9 mouse cellular contexts compared by ENCODE assay signal in the genomic region with DNA sequence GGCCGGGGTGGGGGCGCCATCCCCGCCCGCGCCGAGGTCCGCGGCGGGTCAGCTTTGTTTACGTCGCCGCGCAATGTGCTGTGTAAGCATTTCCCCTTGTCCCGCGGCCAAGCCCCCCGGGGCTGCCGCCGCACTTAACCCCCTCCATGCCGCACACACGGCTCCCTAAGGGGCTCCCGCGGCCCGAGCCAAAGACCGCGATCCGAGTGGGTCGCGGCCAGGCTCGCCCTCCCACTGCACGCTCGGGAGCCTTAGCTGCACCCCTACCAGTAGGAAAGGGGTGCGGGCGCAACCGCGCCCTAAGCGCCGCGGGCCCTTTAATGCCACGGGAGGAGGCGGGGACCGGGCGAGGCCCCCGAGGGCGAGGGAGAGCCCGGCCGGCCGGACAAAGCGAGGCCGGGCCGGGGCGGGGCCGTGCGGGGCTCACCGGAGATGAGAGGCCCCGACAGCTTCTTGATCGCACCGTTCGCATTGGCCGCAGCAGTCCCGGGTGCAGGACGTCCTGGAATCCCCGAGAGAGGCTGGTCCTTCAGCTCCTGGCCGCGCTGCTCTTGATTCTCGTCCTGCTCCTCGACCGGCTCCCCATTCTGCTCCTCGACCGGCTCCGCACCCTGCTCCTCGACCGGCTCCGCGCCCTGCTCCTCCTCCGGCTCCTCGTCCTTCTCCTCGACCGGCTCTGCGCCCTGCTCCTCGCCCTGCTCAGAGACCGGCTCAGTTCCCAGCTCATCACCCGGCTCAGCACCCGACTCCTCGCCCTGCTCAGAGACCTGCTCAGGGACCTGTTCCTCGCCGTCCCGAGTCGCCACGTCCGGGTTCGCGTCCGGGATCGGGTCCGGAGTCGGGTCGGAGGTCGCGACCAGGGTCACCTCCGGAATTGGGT. TPM values are rescaled to one million over a fixed set of nuclear protein-coding genes. Genes with fewer than 3 reads are reported as not detected.
DNase-seq lines count a peak whose midpoint lies in the region; ATAC-seq and TF ChIP-seq lines count a peak whose summit lies in the region.
"Had no signal": no experiment of that assay in that cellular context is flagged by ENCODE, and none has a peak within 500 bp of the region (broad histone marks: within the 10 kb centered on the region; RNA-seq: fewer than 3 reads in every experiment).

No protein-coding gene starts in this region.

- TF ChIP-seq CTCF in bone marrow, adult 2 months (IDR thresholded peaks at IDR 0.05; ENCODE audit: control insufficient read depth, insufficient read depth, low read length) = no peak
- no peak for TF ChIP-seq CTCF in intestine, postnatal 0 days (IDR thresholded peaks at IDR 0.05; ENCODE audit: low read depth)

- 37% methylated on average over 100 of the region's 100 CpGs for WGBS in bone marrow, adult 2 months
- 30% methylated on average over 93 of the region's 100 CpGs for WGBS in intestine, postnatal 0 days

- no peaks in the 10 kb centered on the region for H3K27me3 ChIP-seq in intestine, postnatal 0 days (replicated peaks; ENCODE audit: control insufficient read depth, insufficient read depth, low read length)

- H3K9me3 ChIP-seq in intestine, postnatal 0 days (ENCODE audit: control insufficient read depth) = peaks cover 13% of the 10 kb centered on the region; the same call in 1 of the 2 replicates

- peak overlapping the region; percentile 9; the same call in 1 of the 2 replicates for H3K27ac ChIP-seq in bone marrow, adult 2 months (ENCODE audit: control insufficient read depth, insufficient read depth, low read depth, low read length, poor library complexity)
- H3K27ac ChIP-seq in intestine, postnatal 0 days (ENCODE audit: low read depth, low read length) = peak overlapping the region; percentile 52

- ATAC-seq in intestine, postnatal 0 days = peak; percentile 25

- no peak overlapping the region for H3K4me3 ChIP-seq in bone marrow, adult 2 months (replicated peaks; ENCODE audit: control insufficient read depth, low read depth, low read length)
- H3K4me3 ChIP-seq in intestine, postnatal 0 days (ENCODE audit: low read depth, low read length) = peak overlapping the region; percentile 63

- peaks cover 2% of the 10 kb centered on the region for H3K4me1 ChIP-seq in bone marrow, adult 2 months (ENCODE audit: control insufficient read depth, insufficient read depth, low read length)
- H3K4me1 ChIP-seq in intestine, postnatal 0 days (replicated peaks; ENCODE audit: control insufficient read depth, insufficient read depth, low read length) = no peaks in the 10 kb centered on the region

- TF ChIP-seq POLR2A in bone marrow, adult 2 months (IDR thresholded peaks at IDR 0.05; ENCODE audit: borderline replicate concordance, control insufficient read depth, low read depth, low read length) = no peak

- no peaks in the 10 kb centered on the region for H3K36me3 ChIP-seq in intestine, postnatal 0 days (ENCODE audit: control insufficient read depth, insufficient read depth)

- peak overlapping the region; percentile 66 for H3K9ac ChIP-seq in intestine, postnatal 0 days (ENCODE audit: low read depth, low read length)

- DNase-seq in embryo, embryonic 10.5 days (ENCODE audit: low spot score) = peak; percentile 46
- no peak for DNase-seq in embryo, embryonic 10 days (ENCODE audit: low spot score)
- DNase-seq in heart, adult 18-20 months = peak; percentile 69 to 80
- DNase-seq in lung, postnatal 4 days = peak; percentile 64 to 84
- DNase-seq in cerebellum, adult 18-20 months = no peak
- DNase-seq in layer of hippocampus, adult 9-10 months (ENCODE audit: low spot score) = no peak

- peak overlapping the region; percentile 71 for H3K4me2 ChIP-seq in intestine, postnatal 0 days (replicated peaks; ENCODE audit: low read depth)

RNA-seq across cellular contexts. Expression of a gene that starts 1.3 kb away (rescaled TPM):
- 4.3 and 8.0 TPM in 2 replicates for polyA plus RNA-seq in bone marrow, adult 2 months (2011; ENCODE audit: insufficient read depth, insufficient read length, low replicate concordance, missing spikeins)
- total RNA-seq in heart, adult 18-20 months (2021) = 10 to 100 TPM; 22.9 to 30.2 TPM
- polyA plus RNA-seq in intestine, postnatal 0 days (2015; fragmentation: Nextera tagmentation; extraction: Ambion mirVana) = 542 and 615 TPM in 2 replicates

RNA-seq across cellular contexts. Expression of a gene that starts 14.0 kb away (rescaled TPM):
- polyA plus RNA-seq in bone marrow, adult 2 months (2011; ENCODE audit: insufficient read depth, insufficient read length, low replicate concordance, missing spikeins) = 3.3 TPM in 1 of 2 replicates, not detected in the other
- total RNA-seq in heart, adult 18-20 months (2021) = under 1 TPM; 0.50 to 0.87 TPM
- polyA plus RNA-seq in intestine, postnatal 0 days (2015; fragmentation: Nextera tagmentation; extraction: Ambion mirVana) = 21.6 and 25.0 TPM in 2 replicates

RNA-seq across cellular contexts. Expression of a gene that starts 43.4 kb away (rescaled TPM):
- polyA plus RNA-seq in bone marrow, adult 2 months (2011; ENCODE audit: insufficient read depth, insufficient read length, low replicate concordance, missing spikeins) = 9.1 TPM in 1 of 2 replicates, not detected in the other
- not detected for total RNA-seq in heart, adult 18-20 months (2021)
- 1.0 and 1.3 TPM in 2 replicates for polyA plus RNA-seq in intestine, postnatal 0 days (2015; fragmentation: Nextera tagmentation; extraction: Ambion mirVana)
- total RNA-seq: gastrocnemius, postnatal 36 days had no signal

Comparison
In these comparisons a context has a peak if more than half of its experiments do, and no peak if none do; other contexts are left out.
1. DNase-seq: peak in embryo, embryonic 10.5 days (single experiment), heart, adult 18-20 months (2 of 2) and lung, postnatal 4 days (2 of 2); none in embryo, embryonic 10 days (single experiment), cerebellum, adult 18-20 months (0 of 2) and layer of hippocampus, adult 9-10 months (single experiment).
2. RNA of a gene that starts 1.3 kb away (polyA plus RNA-seq): 542 to 615 TPM in intestine, postnatal 0 days; 4.3 to 8.0 TPM in bone marrow, adult 2 months; every median in the first group is over 10 times any median in the second.